Mouse (Mus musculus): ENCODE measurements at regions not wholly inside any gene's neighbourhood (a gene's known extent, or its start where the extent isn't known, plus 50 kb on each side); places are given as distances from the start of the nearest gene placed in this dataset.

GRCm38 (mm10) chr1:105170979-105171378, 185.5 kb downstream of the Rnf152 start:
- no peak for TF ChIP-seq CTCF (IDR thresholded peaks at IDR 0.05)
- no peak for TF ChIP-seq EP300 (IDR thresholded peaks at IDR 0.05)
